Mouse (Mus musculus): ENCODE results near the gene Arhgef28. TPM values are rescaled to one million over a fixed set of nuclear protein-coding genes. Genes with fewer than 3 reads are reported as not detected.

The Arhgef28 gene
- total RNA-seq, 2 experiments from 2014 or later: 37.3 to 45.1 TPM

DNA sequence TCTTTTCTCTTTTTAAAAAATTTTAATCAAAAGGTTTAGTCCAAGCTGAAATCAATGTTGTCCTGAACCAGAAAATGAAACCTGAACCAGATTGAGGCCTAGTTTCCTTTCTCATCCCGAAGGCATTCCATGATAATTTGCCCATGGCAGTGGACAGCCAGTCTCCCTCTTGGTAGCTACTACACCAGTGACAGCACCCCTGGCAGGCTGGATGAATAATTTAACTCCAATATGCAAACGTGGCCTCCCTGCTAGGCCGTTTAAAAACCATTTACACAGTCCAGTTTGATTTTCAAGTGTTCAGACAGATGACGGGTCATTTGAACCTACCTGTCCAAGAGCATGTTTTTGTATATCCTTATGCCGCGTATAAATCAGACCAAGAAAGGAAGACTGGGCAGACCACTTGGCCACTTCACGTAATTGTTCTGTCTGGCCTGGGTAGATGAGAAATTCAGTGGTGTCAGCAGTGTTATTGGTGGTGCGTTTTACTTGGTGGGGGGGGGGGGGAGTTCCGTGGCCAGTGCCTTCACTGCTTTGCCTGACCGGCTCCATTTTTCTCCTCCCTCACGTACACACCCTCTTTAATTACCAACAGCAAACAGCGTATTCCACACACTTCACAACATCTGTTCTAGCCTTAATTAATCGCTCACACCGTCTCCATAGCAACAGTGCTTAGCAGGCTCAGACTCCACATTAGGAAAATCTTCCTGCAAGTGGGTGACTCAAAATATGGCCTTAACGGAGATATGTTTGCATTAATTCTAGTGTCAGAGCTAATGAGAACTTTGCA, 314.0 kb downstream of the Arhgef28 start:
- intact Hi-C loops (cut with DNase I): no loop called here
- peak; percentile 56 to 66 for DNase-seq (ENCODE audit: low spot score in 2 of 2)

- no peak for DNase-seq (ENCODE audit: low spot score in 2 of 2)
- intact Hi-C loops (cut with DNase I): no loop called here
Observed at GRCm38 (mm10) chr13:97888046-97888445, 318.2 kb downstream of the Arhgef28 start.

GRCm38 (mm10) chr13:97887558-97887957, 318.7 kb downstream of the Arhgef28 start:
- intact Hi-C loops (cut with DNase I): no loop called here
- DNase-seq (ENCODE audit: low spot score in 2 of 2): no peak

DNA sequence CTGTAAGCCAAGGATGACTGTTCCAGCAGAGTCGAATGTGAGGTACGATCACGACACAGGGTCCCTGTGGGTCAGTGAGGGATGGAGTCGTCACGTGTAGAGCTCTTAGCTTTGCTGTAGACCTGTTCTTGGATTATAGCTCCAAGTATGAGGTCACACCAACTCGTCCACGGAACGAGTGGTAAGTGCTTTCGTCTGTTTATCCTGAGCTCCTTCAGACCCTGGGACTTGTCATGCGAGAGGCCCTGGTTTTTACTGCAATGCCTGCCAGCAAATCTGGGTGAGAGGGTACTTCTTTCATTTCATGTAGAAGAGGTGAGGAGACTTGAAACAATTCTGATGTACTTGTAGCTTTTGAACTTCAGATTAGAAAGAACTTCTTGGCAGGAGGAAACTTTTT, 322.6 kb downstream of the Arhgef28 start:
- intact Hi-C loops (cut with DNase I): no loop called here
- DNase-seq (ENCODE audit: low spot score in 2 of 2): no peak

DNA sequence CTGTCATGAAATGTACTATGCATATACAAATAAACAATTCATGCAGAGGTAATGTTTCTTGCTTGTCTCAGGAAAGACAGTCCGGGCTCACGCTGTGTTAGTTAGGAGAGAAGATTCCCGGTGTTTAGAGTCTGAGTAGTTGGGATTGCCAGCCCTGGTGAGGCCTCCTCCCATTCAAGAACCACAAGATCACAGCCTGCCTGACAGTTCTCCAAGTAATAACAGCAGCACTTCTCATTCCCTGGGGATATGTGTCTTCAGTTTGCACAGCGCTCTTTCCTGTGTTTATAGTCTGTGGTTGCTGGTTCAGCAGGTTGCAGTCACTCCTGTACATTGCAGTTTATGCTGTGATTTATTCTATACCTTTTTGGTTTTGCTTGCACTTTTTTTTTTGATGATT, 329.8 kb downstream of the Arhgef28 start:
- DNase-seq (ENCODE audit: low spot score in 2 of 2): no peak
- intact Hi-C loops (cut with DNase I): no loop called here

DNA sequence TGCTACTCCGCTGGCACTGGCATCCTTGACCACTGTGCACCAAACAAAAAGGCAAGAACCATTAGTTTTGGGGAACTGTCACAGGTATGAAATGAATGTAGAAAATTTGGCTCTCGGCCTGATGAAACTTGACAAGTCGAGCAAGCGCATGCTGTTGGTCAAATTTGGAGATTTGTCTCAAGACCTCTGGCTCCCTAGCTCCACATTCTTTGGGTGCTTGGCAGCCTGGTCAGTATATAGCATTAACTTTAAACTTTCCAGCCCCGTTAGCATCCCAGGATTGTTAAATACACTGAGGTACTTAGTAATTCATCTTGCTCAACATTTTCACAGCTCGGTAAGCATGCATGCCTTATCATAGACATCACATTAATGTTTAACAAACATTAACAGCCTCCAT, 330.2 kb downstream of the Arhgef28 start:
- intact Hi-C loops (cut with DNase I): no loop called here
- DNase-seq (ENCODE audit: low spot score in 2 of 2): no peak

DNA sequence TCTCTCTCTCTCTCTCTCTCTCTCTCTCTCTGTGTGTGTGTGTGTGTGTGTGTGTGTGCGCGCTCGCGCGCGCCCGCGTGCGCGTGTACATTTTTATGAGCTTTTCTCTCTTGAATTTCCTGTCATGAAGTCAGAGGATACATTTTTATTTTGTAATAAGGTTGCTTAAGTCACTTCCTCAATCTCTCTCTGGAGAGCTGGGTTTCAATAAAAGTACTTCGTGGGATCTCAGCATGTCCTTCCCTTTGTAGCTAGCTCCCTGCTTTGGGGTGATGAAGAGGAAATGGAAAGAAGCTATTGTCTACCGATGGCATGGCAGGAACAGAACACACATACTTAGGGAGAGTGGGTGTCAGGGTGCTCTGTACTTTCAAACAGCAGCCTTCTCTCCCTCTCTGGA, 336.8 kb downstream of the Arhgef28 start:
- DNase-seq (ENCODE audit: low spot score in 2 of 2): no peak
- intact Hi-C loops (cut with DNase I): no loop called here

- intact Hi-C loops (cut with DNase I): no loop called here
- DNase-seq (ENCODE audit: low spot score in 2 of 2): no peak
Observed at GRCm38 (mm10) chr13:97867322-97867962, 338.8 kb downstream of the Arhgef28 start.

- no peak for DNase-seq (ENCODE audit: low spot score in 2 of 2)
- intact Hi-C loops (cut with DNase I): no loop called here
Observed at GRCm38 (mm10) chr13:97859071-97859470, 347.2 kb downstream of the Arhgef28 start.

GRCm38 (mm10) chr13:97857860-97858259, 348.4 kb downstream of the Arhgef28 start:
- intact Hi-C loops (cut with DNase I): no loop called here
- DNase-seq (ENCODE audit: low spot score in 2 of 2): no peak

- no peak for DNase-seq (ENCODE audit: low spot score in 2 of 2)
- intact Hi-C loops (cut with DNase I): no loop called here
Observed at GRCm38 (mm10) chr13:97853356-97853968, 352.8 kb downstream of the Arhgef28 start.

Other genes starting within 250 kb of the Arhgef28 start
- gene Utp15, start 56.6 kb upstream of the Arhgef28 start, total RNA-seq (2021): 10 to 100 TPM; 17.6 to 18.2 TPM
- gene Ankra2, start 56.6 kb upstream of the Arhgef28 start, total RNA-seq (2021): 10 to 100 TPM; 43.6 to 46.2 TPM
- not detected for gene Gm21976, start 73.4 kb upstream of the Arhgef28 start, total RNA-seq (2021)
- 100 to 1,000 TPM; 173 TPM for gene Btf3, start 110.6 kb upstream of the Arhgef28 start, total RNA-seq (2021)
- 1 to 10 TPM in 1 of 2 experiments, under 1 TPM in 1; 0.92 to 1.6 TPM for gene Foxd1, start 147.8 kb upstream of the Arhgef28 start, total RNA-seq (2021)